Mouse (Mus musculus) splenic B cell, adult 2 months (primary cell): Measurements from ENCODE around the gene Letmd1.
A peak's percentile ranks its signal among the peaks of the same experiment; 100 is the strongest.
"Not testable (repeated sequence)": the region's sequence is repeated elsewhere in the genome, so short reads cannot be mapped to it uniquely, and the experiment has no call there.

Experiments used
- DNase-seq: peaks from one replicate; pipeline ENCODE4 v3.0.0-alpha.2; 2011; ENCODE audit warnings: low read depth, low spot score
- H3K27me3 ChIP-seq: 2 replicates; pipeline ENCODE4 v1.6.1; 2012; ENCODE audit warnings: mild to moderate bottlenecking, low read length, moderate library complexity, mixed read lengths; ENCODE audit not compliant: control insufficient read depth, poor library complexity, insufficient read depth, severe bottlenecking
- H3K36me3 ChIP-seq: 2 replicates; pipeline ENCODE4 v1.6.1; 2012; ENCODE audit warnings: mild to moderate bottlenecking, low read length, moderate library complexity, mixed read lengths; ENCODE audit not compliant: control insufficient read depth, poor library complexity, insufficient read depth, severe bottlenecking

The Letmd1 gene

GRCm38 (mm10) chr15:100465432-100465831 lies 3.4 kb upstream of the Letmd1 start:
- no peaks in the 10 kb centered on the region for H3K36me3 ChIP-seq
- peak; percentile 38 for DNase-seq
- no peaks in the 10 kb centered on the region for H3K27me3 ChIP-seq

DNA sequence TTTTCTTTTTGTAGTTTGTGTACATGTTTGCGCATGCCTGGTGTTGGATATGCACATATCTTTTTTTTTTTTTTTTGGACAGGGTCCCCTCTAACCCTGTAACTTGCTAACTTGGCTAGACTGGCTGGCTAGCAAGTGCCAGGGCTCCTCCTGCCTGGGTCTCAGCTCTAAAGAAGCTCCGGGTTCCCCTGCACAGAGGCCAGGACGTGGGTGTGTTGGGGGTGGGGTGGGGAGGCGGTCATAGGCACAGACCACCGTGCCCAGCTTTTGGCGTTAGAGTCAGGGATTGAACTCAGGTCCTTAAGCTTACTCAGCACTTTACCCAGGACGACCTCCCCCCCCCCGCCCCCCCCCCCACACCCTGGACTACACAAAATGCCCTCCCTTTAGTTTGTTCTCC lies 1.1 kb upstream of the Letmd1 start:
- H3K36me3 ChIP-seq: no peaks in the 10 kb centered on the region
- no peak for DNase-seq
- no peaks in the 10 kb centered on the region for H3K27me3 ChIP-seq

- no peak for DNase-seq
- Histone ChIP-seq H3K36me3 (no peaks in the 10 kb centered on the region; the same call in 1 of the 2 replicates), H3K27me3 (no peaks in the 10 kb centered on the region)
Observed at GRCm38 (mm10) chr15:100469189-100469545, 344 bp downstream of the Letmd1 start.

- Histone ChIP-seq H3K27me3 (no peaks in the 10 kb centered on the region), H3K36me3 (no peaks in the 10 kb centered on the region; the same call in none of the 2 replicates)
- DNase-seq: no peak
Observed at GRCm38 (mm10) chr15:100470037-100470436, 1.2 kb downstream of the Letmd1 start.

DNA sequence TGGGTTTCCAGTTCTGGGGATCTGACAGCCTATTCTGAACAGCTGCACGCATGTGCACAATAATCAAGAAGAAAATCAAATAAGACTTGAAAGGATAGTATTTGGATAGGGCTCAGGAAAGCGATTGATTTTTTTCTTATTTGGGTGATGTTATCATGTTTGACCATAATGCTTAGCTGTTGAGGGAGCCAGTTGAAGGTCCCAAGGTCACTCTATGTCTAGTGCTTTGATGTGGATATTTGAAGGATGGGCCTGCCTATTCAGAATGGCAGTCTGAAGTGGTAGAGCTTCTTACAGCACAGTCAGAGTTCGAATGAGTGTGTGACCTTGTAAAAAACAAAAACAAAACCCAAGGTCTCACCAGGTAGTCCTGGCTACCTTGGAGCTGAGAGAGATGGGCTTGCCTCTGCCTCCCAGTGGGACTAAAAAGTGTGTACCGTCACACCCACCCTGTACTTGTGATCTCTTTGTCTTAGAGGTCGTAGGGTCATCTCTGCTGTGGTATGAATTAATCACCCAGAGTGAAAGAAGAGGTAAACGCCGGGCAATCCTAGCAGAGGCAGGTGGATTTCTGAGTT lies 5.2 kb downstream of the Letmd1 start:
- Histone ChIP-seq H3K36me3 (peaks cover 3% of the 10 kb centered on the region), H3K27me3 (no peaks in the 10 kb centered on the region)
- no peak for DNase-seq

DNA sequence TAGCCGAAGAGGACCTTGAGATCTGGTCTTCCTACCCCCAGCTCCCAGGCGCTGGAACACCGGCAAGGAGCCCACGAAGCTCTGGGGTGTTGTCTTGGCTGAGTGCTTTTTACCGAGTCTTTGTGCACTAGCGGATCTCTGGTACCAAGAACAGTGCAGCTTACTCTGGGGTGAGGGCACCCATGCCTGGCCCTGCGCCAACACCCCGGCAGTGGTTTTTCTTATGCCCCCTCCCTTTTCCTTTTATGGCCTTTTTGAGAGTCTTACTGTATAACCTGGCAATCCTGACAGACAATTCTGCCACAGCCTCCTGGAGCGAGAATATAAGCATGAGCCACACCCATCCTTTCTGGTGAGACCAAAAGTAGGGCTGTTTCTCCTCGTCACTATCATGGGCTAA lies 9.5 kb downstream of the Letmd1 start:
- peaks cover 3% of the 10 kb centered on the region for H3K36me3 ChIP-seq
- DNase-seq: no peak

GRCm38 (mm10) chr15:100478925-100479324 lies 10.1 kb downstream of the Letmd1 start:
- no peak for DNase-seq
- no peaks in the 10 kb centered on the region for H3K27me3 ChIP-seq
- peaks cover 3% of the 10 kb centered on the region for H3K36me3 ChIP-seq

More for the DNA sequence above, 9.5 kb downstream of the Letmd1 start:
- H3K27me3 ChIP-seq: no peaks in the 10 kb centered on the region

DNA sequence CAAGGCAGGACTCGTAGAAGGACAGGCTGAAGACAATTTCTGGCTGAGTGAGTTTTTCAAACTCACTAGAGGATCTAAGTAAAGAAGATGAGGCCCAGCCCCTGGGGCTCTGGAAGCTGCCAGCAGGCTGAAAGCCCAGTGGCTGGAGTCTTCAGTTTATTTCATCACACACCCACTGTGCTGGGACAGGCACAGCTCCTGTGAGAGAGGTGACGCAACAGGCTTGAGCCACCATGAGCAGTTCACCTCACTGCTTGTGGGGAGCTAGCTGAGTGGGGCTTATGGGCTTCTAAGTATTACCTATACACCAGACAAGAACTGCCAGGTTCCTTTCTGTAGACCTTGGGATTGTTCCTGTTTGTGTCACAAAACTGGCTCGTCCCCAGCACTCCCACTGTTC lies 16.8 kb downstream of the Letmd1 start:
- DNase-seq: no peak
- Histone ChIP-seq H3K36me3 (no peaks in the 10 kb centered on the region; the same call in 1 of the 2 replicates), H3K27me3 (no peaks in the 10 kb centered on the region)

- no peaks in the 10 kb centered on the region for H3K27me3 ChIP-seq
- DNase-seq: no peak
Observed at GRCm38 (mm10) chr15:100486450-100486849, 17.6 kb downstream of the Letmd1 start.

DNA sequence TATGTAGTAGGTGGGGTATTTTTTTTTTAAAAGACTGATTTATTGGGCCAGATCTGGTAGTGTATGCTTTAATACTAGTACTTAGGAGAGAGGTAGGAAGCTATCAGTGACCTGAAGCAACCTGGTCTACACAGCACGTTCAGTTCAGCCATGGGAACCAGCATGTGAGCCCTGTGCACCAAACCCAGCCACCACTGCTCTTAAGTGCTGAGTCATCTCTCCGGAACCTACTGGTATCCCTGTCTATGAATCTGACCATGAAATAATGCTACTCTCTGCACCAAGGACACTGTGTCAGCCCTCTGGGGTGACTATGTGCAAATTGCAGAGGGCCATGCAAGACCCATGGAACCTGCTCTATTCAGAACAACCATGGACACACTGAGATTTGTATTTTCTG lies 18.2 kb downstream of the Letmd1 start:
- DNase-seq: no peak
- Histone ChIP-seq H3K27me3 (no peaks in the 10 kb centered on the region), H3K36me3 (no peaks in the 10 kb centered on the region)

More at GRCm38 (mm10) chr15:100486450-100486849, 17.6 kb downstream of the Letmd1 start:
- no peaks in the 10 kb centered on the region for H3K36me3 ChIP-seq

- H3K27me3 ChIP-seq, H3K36me3 ChIP-seq, DNase-seq: not testable (repeated sequence)
Observed at GRCm38 (mm10) chr15:100488297-100488696, 19.5 kb downstream of the Letmd1 start.

DNA sequence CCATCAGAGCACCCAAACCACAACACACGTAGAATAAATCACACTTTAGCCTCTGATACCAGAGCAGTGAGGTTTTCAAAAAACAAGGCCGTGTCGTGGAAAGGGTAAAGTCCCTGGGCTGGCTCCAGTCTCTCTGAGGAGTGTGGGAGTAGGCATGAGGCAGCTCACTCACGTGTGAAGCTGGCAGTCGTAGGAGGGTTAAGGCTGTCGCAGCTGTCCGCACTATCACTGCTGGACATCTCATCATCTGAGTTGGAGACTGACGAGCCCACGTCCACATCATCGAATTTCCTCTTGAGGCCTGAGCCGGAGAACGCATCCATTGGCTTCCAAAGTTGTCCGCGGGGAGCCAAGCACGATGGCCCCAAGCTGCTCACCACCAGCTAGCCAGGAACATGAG lies 20.4 kb downstream of the Letmd1 start:
- no peak for DNase-seq
- Histone ChIP-seq H3K36me3 (no peaks in the 10 kb centered on the region), H3K27me3 (no peaks in the 10 kb centered on the region)

DNA sequence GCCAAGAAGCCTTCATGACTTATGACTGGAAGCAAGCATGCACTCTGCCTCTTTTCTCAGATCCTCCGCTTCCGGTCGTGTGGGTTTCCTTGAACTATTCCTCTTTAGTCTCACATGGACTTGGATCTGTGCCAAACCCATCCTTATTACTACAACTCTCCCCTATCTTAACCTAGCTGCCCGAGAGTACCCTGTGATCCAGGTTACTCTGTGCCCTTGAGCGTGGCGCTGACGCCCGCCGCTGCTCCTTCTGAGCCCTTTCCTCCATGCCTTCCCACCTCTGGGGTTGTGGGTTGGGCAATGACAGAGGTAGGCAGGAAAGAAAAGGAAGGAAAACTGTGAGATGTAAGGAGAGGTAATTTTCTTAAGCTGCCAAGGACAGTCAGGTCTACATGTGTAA lies 23.1 kb downstream of the Letmd1 start:
- Histone ChIP-seq H3K36me3 (no peaks in the 10 kb centered on the region), H3K27me3 (no peaks in the 10 kb centered on the region)
- DNase-seq: no peak

GRCm38 (mm10) chr15:100494647-100495046 lies 25.8 kb downstream of the Letmd1 start:
- no peak for DNase-seq
- no peaks in the 10 kb centered on the region for H3K36me3 ChIP-seq
- no peaks in the 10 kb centered on the region for H3K27me3 ChIP-seq

DNA sequence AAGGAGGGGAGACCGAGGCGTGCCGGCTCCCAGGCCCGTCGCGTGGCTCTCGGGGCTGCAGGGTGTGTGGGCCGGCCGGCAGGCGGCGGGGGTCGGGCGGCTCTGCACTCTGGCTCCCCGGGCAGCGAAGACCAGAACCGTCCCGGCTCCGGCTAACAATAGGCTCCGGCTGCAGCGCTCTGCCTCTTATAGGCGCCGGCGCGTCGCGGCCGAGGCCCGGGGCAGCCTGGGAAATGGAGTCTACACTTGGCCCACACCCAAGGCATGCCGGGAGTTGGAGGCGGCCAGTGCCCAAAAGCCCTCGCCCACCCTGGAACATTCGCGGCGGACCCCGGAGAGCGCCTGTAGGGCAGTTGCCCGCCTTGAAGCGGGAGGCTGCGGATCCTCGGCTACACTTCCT lies 26.3 kb downstream of the Letmd1 start, which contains the start of gene Csrnp2:
Gene Csrnp2, minus strand, starts transcription at position 387 of the 400 bp plus-strand sequence.
- DNase-seq: peak; percentile 88
- Histone ChIP-seq H3K27me3 (no peaks in the 10 kb centered on the region), H3K36me3 (no peaks in the 10 kb centered on the region)

- H3K27me3 ChIP-seq, DNase-seq, H3K36me3 ChIP-seq: not testable (repeated sequence)
Observed at GRCm38 (mm10) chr15:100499506-100499905, 30.7 kb downstream of the Letmd1 start.
